Mouse (Mus musculus): ENCODE measurements around the gene Slc16a13.

DNA sequence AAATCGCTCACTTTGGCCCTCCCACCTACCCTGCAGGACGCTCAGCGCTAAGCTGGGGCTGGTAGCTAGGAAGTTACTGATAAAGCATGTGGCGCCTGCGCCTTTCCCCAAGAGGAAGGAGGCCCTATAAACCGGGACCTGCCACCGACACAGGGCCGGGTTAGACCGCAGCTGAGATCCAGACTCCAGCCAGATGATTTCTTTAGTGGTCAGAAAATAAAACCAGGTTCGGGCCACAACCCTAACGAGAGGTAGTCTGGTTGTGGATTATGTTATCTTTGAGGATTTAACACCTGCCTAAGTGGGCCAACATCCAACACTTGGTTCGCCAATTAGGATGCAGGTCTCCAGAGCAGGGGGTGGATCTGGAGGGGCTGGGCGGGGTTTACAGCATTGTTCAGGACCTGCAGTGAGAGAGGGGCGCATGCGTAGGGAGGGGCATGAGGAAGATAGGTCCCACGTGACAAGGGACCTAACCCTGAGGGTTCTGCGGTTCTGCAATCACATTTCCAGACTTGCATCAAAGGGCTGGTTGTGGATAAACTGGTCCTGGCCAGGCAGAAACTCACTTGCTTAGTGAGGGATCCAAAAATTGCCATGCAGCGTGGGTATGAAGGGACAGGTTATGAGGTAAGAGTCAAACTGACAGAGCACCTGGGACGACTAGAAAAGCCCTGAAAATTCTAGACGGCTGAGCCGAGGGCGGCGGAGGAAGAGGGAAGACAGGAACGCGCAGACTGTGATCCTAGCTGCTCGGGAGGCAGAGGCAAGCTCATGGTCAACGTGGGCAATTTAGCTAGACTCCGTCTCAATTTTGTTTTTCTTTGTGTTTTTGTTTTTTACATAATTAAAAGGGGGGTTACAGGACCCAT is at the start of gene Slc16a13:
- TF ChIP-seq CTCF (IDR thresholded peaks at IDR 0.05; ENCODE audit: insufficient read depth, low read length) (no peak), POLR2A (IDR thresholded peaks at IDR 0.05; ENCODE audit: borderline replicate concordance, extremely low read depth, low read depth, low read length) (peak; percentile 98)
